Mouse (Mus musculus): ENCODE results near the gene Lix1. TPM values are rescaled to one million over a fixed set of nuclear protein-coding genes. Genes with fewer than 3 reads are reported as not detected.

Lix1 gene
- polyA plus RNA-seq (2014; fragmentation: Illumina TruSeq; extraction: RNeasy Lipid Tissue Mini Kit (QIAGEN cat#74804); ENCODE audit: low read depth, low replicate concordance): 4.8 TPM

GRCm38 (mm10) chr17:17402222-17403004, at the start of gene Lix1:
Gene Lix1 (plus strand): TSS chr17:17402672.

DNA sequence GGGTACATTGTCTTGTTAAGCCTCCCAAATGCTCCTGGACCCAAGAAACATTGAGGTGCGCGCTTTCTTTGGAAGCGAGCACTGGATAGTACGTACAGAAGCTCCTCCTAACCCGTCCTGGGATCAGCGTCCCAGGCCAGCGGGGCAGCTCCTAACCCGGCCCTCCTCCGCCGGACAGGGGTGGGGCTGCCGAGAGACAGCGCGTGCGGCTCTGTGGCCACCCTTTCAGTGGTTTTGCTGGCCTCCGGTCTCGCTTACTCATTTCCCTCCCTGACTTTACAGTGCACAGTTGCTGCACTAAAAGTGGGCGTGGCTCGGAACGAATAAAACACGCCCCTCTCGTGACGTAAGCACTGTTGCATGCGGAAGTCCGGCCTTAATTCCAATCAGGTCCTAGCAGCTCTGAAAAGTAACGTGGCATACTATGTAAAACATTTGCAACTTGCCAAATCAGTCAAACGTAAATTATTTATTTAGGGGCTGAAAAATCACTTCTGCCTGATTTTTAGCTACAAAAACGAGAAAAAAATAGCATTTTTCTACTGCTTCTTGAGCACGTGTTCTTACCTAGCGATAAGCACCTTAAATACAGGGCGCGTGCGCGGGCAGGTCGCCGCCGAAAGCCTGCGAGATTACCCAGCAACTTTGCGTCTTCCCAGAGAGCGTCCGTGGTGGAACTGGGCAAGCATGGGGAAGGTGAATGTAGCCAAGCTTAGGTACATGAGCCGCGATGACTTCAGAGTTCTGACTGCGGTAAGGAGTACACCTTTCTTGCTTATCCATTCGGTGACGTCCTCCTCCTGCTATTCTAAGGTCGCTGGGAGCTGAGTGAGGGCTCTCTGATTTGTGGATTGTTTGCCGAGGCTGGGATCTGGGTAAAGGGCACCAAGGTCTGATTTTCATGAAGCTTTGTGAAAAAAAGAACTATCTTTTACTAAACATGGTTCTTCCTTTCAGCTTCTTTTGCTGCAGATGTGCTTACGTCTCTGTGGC, 28.3 kb upstream of the Lix1 start, which contains the start of gene Riok2:
Gene Riok2, plus strand, starts transcription at position 392 of the 993 bp plus-strand sequence.

Other genes with a start within 250 kb of the Lix1 start
- 21.1 TPM for gene Riok2, start 28.4 kb upstream of the Lix1 start, polyA plus RNA-seq (2014; fragmentation: Illumina TruSeq; extraction: RNeasy Lipid Tissue Mini Kit (QIAGEN cat#74804); ENCODE audit: low read depth, low replicate concordance)
- 39.2 TPM for gene Lnpep, start 222.4 kb downstream of the Lix1 start, polyA plus RNA-seq (2014; fragmentation: Illumina TruSeq; extraction: RNeasy Lipid Tissue Mini Kit (QIAGEN cat#74804); ENCODE audit: low read depth, low replicate concordance)